Mouse (Mus musculus) lung, adult 2 months (tissue): Measurements from ENCODE around the gene Crtac1. TPM values are rescaled to one million over a fixed set of nuclear protein-coding genes. Genes with fewer than 3 reads are reported as not detected.

Experiments
- DNase-seq: peaks from one replicate; pipeline ENCODE4 v3.0.0; 2022
- H3K4me1 ChIP-seq: fragments of 200-500 bp; 2 replicates; pipeline ENCODE4 v1.6.1; 2011; ENCODE audit warnings: low read length; ENCODE audit not compliant: control insufficient read depth, insufficient read depth
- H3K4me3 ChIP-seq: fragments of 200-500 bp; replicated peaks from 2 replicates; pipeline ENCODE3; 2011; ENCODE audit warnings: low read depth, mild to moderate bottlenecking, control low read depth, low read length; ENCODE audit errors: extremely low read depth
- CTCF ChIP-seq: fragments of 200-500 bp; IDR thresholded peaks from 2 replicates; pipeline ENCODE4 v1.5.1; 2011; ENCODE audit warnings: mild to moderate bottlenecking, low read length, control low read depth; ENCODE audit not compliant: insufficient read depth
- POLR2A ChIP-seq: fragments of 200-500 bp; IDR thresholded peaks from 2 replicates; pipeline ENCODE4 v1.6.1; 2011; ENCODE audit warnings: low read depth, mild to moderate bottlenecking, control low read depth, low read length, borderline replicate concordance; ENCODE audit errors: extremely low read depth
- WGBS: fragments of 180-500 bp; shearing (Covaris S2); methylation state at CpG from one replicate; pipeline ENCODE4 v1.1.7; 2018; 5-methylcytosine and 5-hydroxymethylcytosine counted together
- polyA plus RNA-seq: library from polyadenylated mRNA; depleted of rRNA; stranded (reverse); fragments of >200 nt; gene quantifications from 2 replicates; pipeline ENCODE4 v1.2.3, GENCODE M21; 2012

Gene Crtac1
- polyA plus RNA-seq, 1 experiment: 0.06 TPM

DNA sequence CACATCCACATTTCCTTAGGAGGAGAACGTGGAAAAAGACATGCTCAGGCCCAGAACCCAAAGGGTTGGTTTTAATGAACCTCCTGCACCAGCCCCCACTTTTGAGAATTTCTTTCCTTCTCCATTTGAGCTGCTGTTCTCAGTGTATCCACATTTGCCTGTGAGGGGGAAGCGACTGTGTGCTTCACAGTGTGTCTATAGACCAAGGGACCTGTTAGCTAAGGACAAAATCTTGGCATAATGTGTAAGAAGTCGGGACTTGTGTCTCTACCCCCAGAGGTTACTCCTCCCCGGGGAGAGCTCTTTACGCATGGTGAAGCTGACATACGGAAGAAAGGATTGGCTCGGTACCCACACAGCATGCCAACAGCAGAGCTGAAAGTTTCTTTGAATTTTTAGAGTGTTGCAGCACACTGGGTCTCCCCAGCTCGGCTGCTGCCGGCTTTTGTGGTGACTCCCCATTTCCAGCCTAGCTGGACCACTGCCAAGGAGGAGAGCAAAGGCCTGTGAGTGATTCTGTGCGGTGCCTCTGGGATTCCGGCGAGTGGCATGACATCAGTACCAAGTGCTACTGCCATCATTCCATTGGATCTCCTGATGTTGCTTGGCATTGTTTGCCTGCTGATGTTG is 174.9 kb downstream of the Crtac1 start:
- Histone ChIP-seq H3K4me3 (no peak overlapping the region), H3K4me1 (no peaks in the 10 kb centered on the region)
- WGBS: 78% methylated on average over 12 of the region's 12 CpGs
- DNase-seq: no peak
- TF ChIP-seq POLR2A (no peak), CTCF (no peak)

DNA sequence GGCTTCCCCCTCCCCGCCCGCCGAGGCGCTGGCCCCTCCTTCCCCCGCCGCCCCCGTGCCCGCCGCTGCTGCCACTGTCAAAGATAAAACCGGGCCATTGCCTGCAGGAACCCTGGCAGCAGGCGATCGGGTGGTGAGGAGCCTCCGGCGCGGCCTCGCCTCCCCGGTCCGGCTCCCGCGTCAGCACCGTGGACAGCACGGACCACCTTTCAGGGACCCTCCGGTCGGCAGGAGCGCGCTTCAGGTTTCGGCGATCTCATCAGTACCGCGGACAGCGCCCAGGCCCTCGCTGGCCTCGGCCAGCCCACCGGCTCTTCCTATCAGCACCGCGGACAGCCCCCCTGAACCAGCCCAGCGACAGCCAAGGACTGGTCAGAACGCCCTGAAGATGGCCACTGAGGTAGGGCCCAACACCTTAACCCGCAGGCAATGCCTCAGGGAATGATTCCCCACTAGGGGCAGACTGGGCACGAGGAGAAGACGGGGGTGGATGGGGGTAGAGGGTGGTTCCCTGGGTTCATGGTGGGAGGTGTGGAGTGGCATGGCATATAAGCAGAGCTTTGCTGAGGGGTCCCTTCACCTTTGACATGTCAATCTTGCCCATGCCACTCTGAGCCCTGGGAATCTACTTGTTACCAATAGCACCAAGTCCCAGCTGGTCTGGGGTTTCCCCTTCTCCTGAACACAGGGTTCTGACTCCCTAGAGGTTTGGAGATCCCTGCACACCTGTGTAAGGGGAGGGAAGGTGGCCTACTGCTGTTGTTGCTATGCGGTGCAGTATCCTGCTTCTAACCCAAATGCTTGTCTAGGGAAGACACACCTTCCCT is 175.6 kb downstream of the Crtac1 start:
- TF ChIP-seq CTCF (no peak), POLR2A (no peak)
- H3K4me3 ChIP-seq: no peak overlapping the region
- WGBS: 3% methylated on average over 37 of the region's 42 CpGs
- DNase-seq: peak; percentile 33
- no peaks in the 10 kb centered on the region for H3K4me1 ChIP-seq

DNA sequence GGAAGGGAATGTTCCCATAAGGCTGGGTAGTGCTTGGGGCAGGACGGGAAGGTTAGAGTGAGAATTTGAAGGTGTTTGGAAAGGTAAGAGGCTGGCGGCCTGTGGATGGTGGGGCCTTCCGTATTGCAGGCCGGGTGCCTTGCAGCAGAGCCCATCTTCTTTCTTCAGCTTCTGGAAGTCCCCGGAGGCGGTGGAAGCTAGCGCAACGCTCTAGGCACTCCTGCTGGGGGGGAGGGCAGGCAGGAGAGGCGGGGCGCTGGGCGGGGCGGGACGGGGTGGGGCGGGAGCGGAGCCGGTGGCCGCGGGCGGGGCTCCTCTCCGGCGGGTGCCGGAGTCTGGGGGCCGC is 176.2 kb downstream of the Crtac1 start:
- 2% methylated on average over 8 of the region's 23 CpGs for WGBS
- H3K4me3 ChIP-seq: no peak overlapping the region

DNA sequence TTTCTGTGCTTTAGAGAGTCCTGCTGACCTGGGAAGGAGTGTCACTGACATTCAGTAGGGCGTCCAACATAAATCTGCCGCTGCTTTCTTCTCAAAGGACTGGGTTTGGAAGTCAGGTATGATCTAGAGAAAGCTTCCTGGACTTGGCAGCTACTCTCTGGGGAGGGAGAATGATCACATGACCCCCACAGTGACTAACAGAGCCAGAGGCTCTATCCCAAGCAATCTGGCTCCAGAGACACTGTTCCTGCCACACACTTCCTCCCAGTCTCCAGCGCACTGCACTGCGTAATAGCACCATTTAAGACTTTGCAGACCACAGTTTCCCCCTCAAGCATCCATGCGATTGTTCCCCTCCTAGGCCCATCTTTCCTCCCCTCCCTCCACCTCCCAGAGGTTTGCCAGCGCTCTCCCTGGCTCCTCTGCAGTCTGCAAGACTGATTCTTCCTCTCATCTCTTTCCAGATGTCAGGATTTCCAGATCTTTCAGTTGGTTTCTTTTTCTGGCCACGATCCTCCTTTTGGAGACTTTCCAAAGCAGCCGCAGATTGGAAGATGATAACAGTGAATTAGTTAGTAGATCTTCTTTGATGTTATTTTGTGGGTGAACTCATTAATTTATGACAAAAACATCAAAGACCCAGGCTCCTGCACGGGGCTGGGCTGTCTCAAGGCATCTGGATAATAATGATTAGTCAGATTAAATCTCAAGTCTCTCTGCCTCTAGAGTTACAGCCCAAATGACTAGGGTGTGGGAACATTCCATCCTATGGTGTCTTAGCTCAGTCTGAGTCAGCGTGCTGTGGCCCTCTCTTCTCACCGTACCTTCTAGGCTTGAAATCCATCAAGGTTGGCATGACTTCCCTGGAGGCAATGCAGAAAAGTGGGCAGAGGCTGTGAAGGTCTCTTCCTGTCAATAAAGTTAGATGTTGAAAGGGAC is 181.3 kb downstream of the Crtac1 start:
- no peak for DNase-seq
- H3K4me3 ChIP-seq: no peak overlapping the region
- H3K4me1 ChIP-seq: no peaks in the 10 kb centered on the region
- 61% methylated on average over 11 of the region's 11 CpGs for WGBS
- no peak for TF ChIP-seq POLR2A
- no peak for TF ChIP-seq CTCF

More for the DNA sequence above, 176.2 kb downstream of the Crtac1 start:
- TF ChIP-seq CTCF: no peak
- no peak for TF ChIP-seq POLR2A
- no peaks in the 10 kb centered on the region for H3K4me1 ChIP-seq
- DNase-seq: no peak

DNA sequence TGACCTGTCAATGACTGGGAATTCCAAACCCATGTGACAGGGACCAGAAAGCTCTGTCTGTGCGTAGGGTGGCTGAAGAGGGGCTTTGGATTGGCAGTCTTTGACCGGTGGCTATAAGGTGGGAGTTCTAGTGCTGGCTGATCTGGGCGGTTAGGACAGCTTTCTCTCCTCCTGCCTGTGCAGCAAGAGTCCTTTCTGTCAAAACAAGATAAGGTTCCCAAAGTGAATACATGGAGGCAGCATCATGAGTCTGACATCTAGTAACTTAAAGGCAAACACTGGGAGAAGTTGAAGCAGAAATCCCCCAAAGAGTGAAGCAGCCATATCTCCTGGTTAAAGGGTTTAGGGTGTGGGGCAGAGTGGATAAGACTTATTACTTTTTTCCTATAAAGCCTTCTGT is 184.1 kb downstream of the Crtac1 start, which contains the start of gene Golga7b:
Gene Golga7b, plus strand, starts transcription at position 56 of the 400 bp plus-strand sequence.
- Histone ChIP-seq H3K4me1 (no peaks in the 10 kb centered on the region), H3K4me3 (no peak within 1 kb of the TSS)
- TF ChIP-seq CTCF (no peak), POLR2A (no peak)
- WGBS: 70% methylated on average over 3 of the region's 3 CpGs
- DNase-seq: no peak

DNA sequence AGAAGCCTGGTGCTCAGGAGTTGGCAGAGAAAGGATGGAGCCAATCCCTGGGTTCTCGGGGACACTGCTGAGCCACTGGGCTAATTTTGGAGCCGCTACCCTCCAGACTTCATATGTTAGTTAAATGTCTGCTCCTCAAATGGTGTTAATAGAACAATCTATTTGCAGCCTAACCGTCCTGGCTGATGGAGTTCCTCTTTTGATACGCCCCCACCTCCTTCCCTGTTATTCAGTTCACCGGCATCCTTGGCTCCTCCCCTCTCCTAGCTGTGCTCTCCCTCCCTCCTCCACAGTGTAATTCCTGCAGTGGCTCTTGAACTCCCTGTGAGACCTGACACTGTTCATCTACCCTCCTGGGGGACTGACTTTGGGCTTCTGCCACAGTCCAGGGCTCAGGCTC is 185.0 kb downstream of the Crtac1 start:
- WGBS: 50% methylated on average over 5 of the region's 5 CpGs
- no peak overlapping the region for H3K4me3 ChIP-seq
- no peak for DNase-seq
- H3K4me1 ChIP-seq: no peaks in the 10 kb centered on the region
- TF ChIP-seq POLR2A: no peak
- no peak for TF ChIP-seq CTCF

DNA sequence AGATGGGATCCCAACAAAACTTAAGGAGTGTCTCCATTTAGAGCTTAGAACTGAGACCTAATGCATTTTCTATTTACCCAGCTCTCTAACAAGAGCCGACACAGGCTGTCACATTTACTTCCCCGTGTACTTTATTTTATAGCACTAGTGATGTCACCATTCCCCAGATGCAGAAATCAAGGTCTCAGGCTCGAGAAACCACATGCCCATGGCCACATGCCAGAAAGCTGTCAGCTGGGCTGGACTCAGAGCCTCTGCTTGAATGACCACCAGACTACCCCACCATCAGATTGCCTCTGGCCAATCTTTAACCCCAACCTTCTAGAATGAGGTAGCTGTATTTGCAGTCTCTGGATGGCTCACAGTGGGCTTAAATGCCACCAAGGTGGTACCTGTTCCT is 188.2 kb downstream of the Crtac1 start:
- WGBS: 41% methylated on average over 3 of the region's 3 CpGs
- TF ChIP-seq POLR2A: no peak
- DNase-seq: no peak
- no peak overlapping the region for H3K4me3 ChIP-seq
- H3K4me1 ChIP-seq: no peaks in the 10 kb centered on the region

DNA sequence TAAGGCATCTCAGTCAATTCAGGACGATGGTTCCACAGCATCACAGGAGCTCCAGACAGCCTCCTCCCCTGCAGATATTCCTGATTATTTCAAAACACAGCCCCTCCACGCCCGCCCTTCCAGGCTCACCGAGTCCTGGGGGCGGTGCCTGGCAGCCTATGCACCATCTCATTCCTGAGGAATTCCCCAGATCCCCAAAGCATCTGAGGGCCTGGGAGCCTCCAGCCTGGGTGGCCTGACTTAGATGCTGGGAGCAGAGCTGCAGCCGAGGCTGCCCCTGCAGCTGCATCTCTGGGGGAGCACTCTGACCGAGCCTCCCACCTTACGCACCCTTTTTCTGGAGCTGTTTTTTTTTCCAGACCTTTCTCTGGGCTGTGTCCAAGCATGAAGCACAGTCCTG is 190.7 kb downstream of the Crtac1 start:
- no peak for TF ChIP-seq POLR2A
- TF ChIP-seq CTCF: no peak
- DNase-seq: no peak
- Histone ChIP-seq H3K4me3 (no peak overlapping the region), H3K4me1 (no peaks in the 10 kb centered on the region)
- 45% methylated on average over 8 of the region's 8 CpGs for WGBS

DNA sequence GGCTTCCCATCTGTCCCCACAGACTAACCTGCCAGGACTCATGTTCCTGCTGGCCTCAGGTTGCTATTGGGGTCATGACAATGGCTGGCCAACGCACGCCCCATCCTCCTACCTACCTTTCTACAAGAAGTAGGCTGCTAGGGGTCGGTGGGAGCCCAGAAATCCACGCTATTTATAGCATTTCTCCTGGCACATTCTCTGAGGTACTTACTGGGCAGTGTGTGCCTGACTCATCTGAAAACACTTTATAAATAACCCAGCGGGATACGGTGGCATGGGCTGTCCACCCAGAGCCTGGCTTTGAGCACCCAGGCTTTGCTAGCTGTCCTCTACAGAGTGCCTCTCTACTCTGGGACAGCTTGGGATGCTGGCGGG is 193.3 kb downstream of the Crtac1 start:
- Histone ChIP-seq H3K4me3 (no peak overlapping the region), H3K4me1 (no peaks in the 10 kb centered on the region)
- no peak for TF ChIP-seq CTCF
- no peak for TF ChIP-seq POLR2A
- DNase-seq: no peak
- 56% methylated on average over 7 of the region's 7 CpGs for WGBS
